Mouse (Mus musculus) ES-Bruce4 (cell line): ENCODE data around the gene Rnd1. TPM values are rescaled to one million over a fixed set of nuclear protein-coding genes. Genes with fewer than 3 reads are reported as not detected.

Experiments used
- H3K27ac ChIP-seq: 2 replicates; pipeline ENCODE4 v1.5.1; 2012; ENCODE audit warnings: low read length, inconsistent platforms; ENCODE audit not compliant: insufficient read depth
- H3K27me3 ChIP-seq: 2 replicates; pipeline ENCODE4 v1.6.1; 2012; ENCODE audit warnings: mild to moderate bottlenecking, low read length, inconsistent platforms; ENCODE audit not compliant: control insufficient read depth, poor library complexity, insufficient read depth, severe bottlenecking
- H3K36me3 ChIP-seq: 2 replicates; pipeline ENCODE4 v1.6.1; 2012; ENCODE audit warnings: inconsistent platforms, mild to moderate bottlenecking, low read length, moderate library complexity; ENCODE audit not compliant: control insufficient read depth, poor library complexity, insufficient read depth, severe bottlenecking
- H3K4me1 ChIP-seq: one replicate; pipeline ENCODE4 v1.8.1; 2011; ENCODE audit warnings: low read length; ENCODE audit not compliant: control insufficient read depth, insufficient read depth
- H3K4me3 ChIP-seq: 2 replicates; pipeline ENCODE4 v1.5.1; 2011; ENCODE audit warnings: low read depth, mild to moderate bottlenecking, low read length
- H3K9ac ChIP-seq: 2 replicates; pipeline ENCODE4 v1.6.1; 2012; ENCODE audit warnings: low read depth, mild to moderate bottlenecking, inconsistent platforms; ENCODE audit not compliant: poor library complexity, severe bottlenecking
- H3K9me3 ChIP-seq: replicated peaks from 2 replicates; pipeline ENCODE4 v1.6.1; 2012; ENCODE audit warnings: mild to moderate bottlenecking, low read length, inconsistent platforms; ENCODE audit not compliant: control insufficient read depth, poor library complexity, insufficient read depth, severe bottlenecking
- CTCF ChIP-seq: IDR thresholded peaks from one replicate; pipeline ENCODE4 v1.8.1; 2011; ENCODE audit warnings: low read depth, low read length
- EP300 ChIP-seq: IDR thresholded peaks from 2 replicates; pipeline ENCODE4 v1.6.1; 2011; ENCODE audit warnings: low read depth, low read length; ENCODE audit not compliant: insufficient read depth
- POLR2A ChIP-seq: IDR thresholded peaks from one replicate; pipeline ENCODE4 v1.8.1; 2011; ENCODE audit warnings: low read length; ENCODE audit not compliant: insufficient read depth
- polyA plus RNA-seq: library from polyadenylated mRNA; stranded (reverse); fragments of >200 nt; gene quantifications from 2 replicates; pipeline ENCODE4 v1.2.4, GENCODE M21; 2011; ENCODE audit warnings: low read depth; ENCODE audit not compliant: missing spikeins, insufficient read depth, insufficient read length

Gene Rnd1
- polyA plus RNA-seq, 1 experiment, result 3.7 TPM

DNA sequence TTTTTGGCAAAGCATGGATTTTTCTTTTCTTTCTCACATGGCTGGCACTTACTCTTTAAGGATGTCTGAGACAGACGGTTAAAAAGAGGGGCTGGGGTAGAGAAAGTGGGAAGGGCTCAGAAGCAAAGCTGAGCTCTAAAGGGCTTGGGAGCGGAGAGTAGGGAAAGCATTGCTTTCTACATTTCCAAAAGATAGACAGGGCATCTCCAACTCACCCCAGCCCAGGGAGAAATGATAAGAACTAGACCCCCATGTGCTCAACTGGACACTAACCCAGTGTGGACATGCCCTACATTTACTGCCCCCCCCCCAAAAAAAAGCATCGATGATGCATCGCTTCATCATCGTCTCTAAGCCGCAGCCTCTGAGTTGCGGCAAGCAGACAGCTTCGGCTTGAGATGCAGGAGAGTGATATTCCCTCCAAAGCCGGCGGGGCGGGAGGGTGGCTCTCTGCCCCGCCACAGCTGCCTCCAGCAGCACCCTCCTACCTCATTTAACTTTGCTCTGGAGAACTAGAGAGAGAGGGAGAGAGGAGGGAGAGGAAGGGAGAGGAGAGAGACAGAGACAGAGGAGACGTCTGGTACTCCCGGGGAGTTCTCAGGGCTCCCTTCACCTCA is 1.5 kb downstream of the Rnd1 start:
- Histone ChIP-seq H3K36me3 (no peaks in the 10 kb centered on the region), H3K9me3 (no peaks in the 10 kb centered on the region), H3K27me3 (peaks cover 2% of the 10 kb centered on the region; the same call in 1 of the 2 replicates), H3K27ac (no peak overlapping the region), H3K4me3 (no peak overlapping the region), H3K9ac (no peak overlapping the region), H3K4me1 (no peaks in the 10 kb centered on the region)
- TF ChIP-seq EP300, result no peak
- no peak for TF ChIP-seq POLR2A
- no peak for TF ChIP-seq CTCF

- no peak for TF ChIP-seq CTCF
- peaks cover 2% of the 10 kb centered on the region; the same call in 1 of the 2 replicates for H3K27me3 ChIP-seq
- no peak overlapping the region for H3K4me3 ChIP-seq
- H3K27ac ChIP-seq, result no peak overlapping the region
- no peaks in the 10 kb centered on the region for H3K36me3 ChIP-seq
- no peak overlapping the region for H3K9ac ChIP-seq
- H3K9me3 ChIP-seq, result no peaks in the 10 kb centered on the region
- no peaks in the 10 kb centered on the region for H3K4me1 ChIP-seq
These were observed 2.2 kb downstream of the Rnd1 start for GRCm38 (mm10) chr15:98674994-98675545.

GRCm38 (mm10) chr15:98674284-98674993 is 2.8 kb downstream of the Rnd1 start:
- Histone ChIP-seq H3K36me3 (no peaks in the 10 kb centered on the region), H3K27ac (no peak overlapping the region), H3K9ac (no peak overlapping the region), H3K27me3 (peaks cover 2% of the 10 kb centered on the region; the same call in 1 of the 2 replicates), H3K9me3 (no peaks in the 10 kb centered on the region), H3K4me1 (no peaks in the 10 kb centered on the region), H3K4me3 (no peak overlapping the region)
- TF ChIP-seq POLR2A (no peak), CTCF (no peak), EP300 (no peak)

- Histone ChIP-seq H3K9ac (no peak overlapping the region), H3K27me3 (peaks cover 2% of the 10 kb centered on the region; the same call in 1 of the 2 replicates), H3K4me3 (no peak overlapping the region), H3K27ac (no peak overlapping the region), H3K36me3 (no peaks in the 10 kb centered on the region), H3K9me3 (no peaks in the 10 kb centered on the region), H3K4me1 (no peaks in the 10 kb centered on the region)
- TF ChIP-seq EP300 (no peak), POLR2A (no peak), CTCF (no peak)
These were observed 3.5 kb downstream of the Rnd1 start for GRCm38 (mm10) chr15:98673732-98674131.

GRCm38 (mm10) chr15:98672592-98672991 is 4.7 kb downstream of the Rnd1 start:
- no peaks in the 10 kb centered on the region for H3K4me1 ChIP-seq
- peaks cover 2% of the 10 kb centered on the region; the same call in 1 of the 2 replicates for H3K27me3 ChIP-seq
- no peak for TF ChIP-seq EP300
- no peak for TF ChIP-seq POLR2A
- no peak for TF ChIP-seq CTCF
- H3K36me3 ChIP-seq, result no peaks in the 10 kb centered on the region
- no peak overlapping the region for H3K27ac ChIP-seq
- H3K4me3 ChIP-seq, result no peak overlapping the region
- H3K9me3 ChIP-seq, result no peaks in the 10 kb centered on the region
- H3K9ac ChIP-seq, result no peak overlapping the region
